9 mouse cellular contexts compared by ENCODE assay signal in the genomic region with DNA sequence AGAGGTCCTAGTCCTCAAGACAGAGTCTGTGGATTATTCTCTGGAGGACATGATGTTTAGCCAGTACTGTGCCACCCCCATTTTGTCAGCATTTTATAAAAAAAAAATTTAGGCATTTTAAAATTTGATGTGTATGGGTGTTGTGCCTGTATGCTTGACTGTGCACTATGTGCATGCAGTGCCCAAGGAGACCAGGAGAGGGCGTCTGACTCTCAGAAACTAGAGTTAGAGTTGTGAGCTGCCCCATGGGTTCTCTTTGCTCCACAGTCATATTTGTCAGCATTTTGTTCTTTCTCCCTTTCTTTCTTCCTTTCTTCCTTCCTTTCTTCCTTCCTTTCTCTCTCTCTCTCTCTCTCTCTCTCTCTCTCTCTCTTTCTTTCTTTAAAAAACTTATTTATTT. TPM values are rescaled to one million over a fixed set of nuclear protein-coding genes. Genes with fewer than 3 reads are reported as not detected.
DNase-seq lines count a peak whose midpoint lies in the region; ATAC-seq and TF ChIP-seq lines count a peak whose summit lies in the region.
"Had no signal": no experiment of that assay in that cellular context is flagged by ENCODE, and none has a peak within 500 bp of the region (broad histone marks: within the 10 kb centered on the region; RNA-seq: fewer than 3 reads in every experiment).

No protein-coding gene starts in this region.

- no peaks in the 10 kb centered on the region for H3K9me3 ChIP-seq in hindbrain, embryonic 12.5 days (replicated peaks)
- H3K9me3 ChIP-seq: limb, embryonic 15.5 days had no signal

- no peak overlapping the region for H3K9ac ChIP-seq in hindbrain, embryonic 12.5 days
- H3K9ac ChIP-seq: limb, embryonic 15.5 days had no signal

- no peaks in the 10 kb centered on the region for H3K27me3 ChIP-seq in splenic B cell, adult 2 months (ENCODE audit: control insufficient read depth, insufficient read depth, low read length, poor library complexity, severe bottlenecking)
- H3K27me3 ChIP-seq in hindbrain, embryonic 12.5 days, result peaks cover 4% of the 10 kb centered on the region; the same call in 1 of the 2 replicates
- H3K27me3 ChIP-seq: limb, embryonic 15.5 days had no signal

- TF ChIP-seq CTCF in cortical plate, adult 2 months (IDR thresholded peaks at IDR 0.05; ENCODE audit: extremely low read depth, insufficient read depth, low read length), result 0 out of 2 replicates have a peak, but pooled peaks have one; percentile 8

- H3K27ac ChIP-seq in cortical plate, adult 2 months (ENCODE audit: insufficient read depth, low read length), result no peak overlapping the region
- no peak overlapping the region for H3K27ac ChIP-seq in hindbrain, embryonic 12.5 days
- H3K27ac ChIP-seq: limb, embryonic 15.5 days had no signal

- H3K4me3 ChIP-seq in cortical plate, adult 2 months (ENCODE audit: insufficient read depth, low read length), result no peak overlapping the region
- H3K4me3 ChIP-seq in hindbrain, embryonic 12.5 days, result no peak overlapping the region
- H3K4me3 ChIP-seq: limb, embryonic 15.5 days had no signal

- DNase-seq in cerebellum, postnatal 14 days, result peak; percentile 66 to 86
- no peak for DNase-seq in cerebellum, adult 9-11 months
- peak; percentile 38 for DNase-seq in retina, embryonic 14.5 days (ENCODE audit: low spot score)
- DNase-seq in retina, postnatal 1 day, result no peak
- peak; percentile 85 for DNase-seq in splenic B cell, adult 2 months (ENCODE audit: low read depth, low spot score)

- no peak for TF ChIP-seq POLR2A in cortical plate, adult 2 months (IDR thresholded peaks at IDR 0.05; ENCODE audit: extremely low read depth, insufficient read depth, low read length)

- ATAC-seq in hindbrain, embryonic 12.5 days (ENCODE audit: low FRiP score), result no peak
- no peak for ATAC-seq in frontal cortex, adult (ENCODE audit: low TSS enrichment)

- H3K36me3 ChIP-seq in splenic B cell, adult 2 months (ENCODE audit: control insufficient read depth, insufficient read depth, low read length, poor library complexity, severe bottlenecking), result peaks cover 12% of the 10 kb centered on the region
- no peaks in the 10 kb centered on the region for H3K36me3 ChIP-seq in hindbrain, embryonic 12.5 days
- H3K36me3 ChIP-seq: limb, embryonic 15.5 days had no signal

- WGBS in hindbrain, embryonic 12.5 days, result 32% methylated on average over 1 of the region's 1 CpGs

- no peaks in the 10 kb centered on the region for H3K4me1 ChIP-seq in cortical plate, adult 2 months (ENCODE audit: control insufficient read depth, insufficient read depth, low read length)
- H3K4me1 ChIP-seq in hindbrain, embryonic 12.5 days, result peaks cover 11% of the 10 kb centered on the region
- H3K4me1 ChIP-seq: limb, embryonic 15.5 days had no signal

- H3K4me2 ChIP-seq in hindbrain, embryonic 12.5 days (replicated peaks), result no peak overlapping the region
- H3K4me2 ChIP-seq: limb, embryonic 15.5 days had no signal

RNA-seq across cellular contexts. Expression of gene Trim14, which starts 8.4 kb away (rescaled TPM):
- 1.0 and 1.2 TPM in 2 replicates for polyA plus RNA-seq in cortical plate, adult 2 months (2012; rRNA removed)
- polyA plus RNA-seq in hindbrain, embryonic 12.5 days (2016; fragmentation: Nextera tagmentation; extraction: Ambion mirVana), result 0.95 and 1.7 TPM in 2 replicates

RNA-seq across cellular contexts. Expression of gene Nans, which starts 55.3 kb away (rescaled TPM):
- polyA plus RNA-seq in cortical plate, adult 2 months (2012; rRNA removed), result 18.4 and 18.6 TPM in 2 replicates
- 74.3 and 76.5 TPM in 2 replicates for polyA plus RNA-seq in hindbrain, embryonic 12.5 days (2016; fragmentation: Nextera tagmentation; extraction: Ambion mirVana)

RNA-seq across cellular contexts. Expression of gene Coro2a, which starts 57.7 kb away (rescaled TPM):
- 23.2 and 24.4 TPM in 2 replicates for polyA plus RNA-seq in cortical plate, adult 2 months (2012; rRNA removed)
- 7.0 and 7.4 TPM in 2 replicates for polyA plus RNA-seq in hindbrain, embryonic 12.5 days (2016; fragmentation: Nextera tagmentation; extraction: Ambion mirVana)

Comparison
In these comparisons a context has a peak if more than half of its experiments do, and no peak if none do; other contexts are left out.
1. DNase-seq: peak in cerebellum, postnatal 14 days (2 of 2), retina, embryonic 14.5 days (single experiment) and splenic B cell, adult 2 months (single experiment); none in cerebellum, adult 9-11 months (single experiment) and retina, postnatal 1 day (single experiment).